Mouse (Mus musculus): ENCODE measurements around the gene Hcn3.

DNA sequence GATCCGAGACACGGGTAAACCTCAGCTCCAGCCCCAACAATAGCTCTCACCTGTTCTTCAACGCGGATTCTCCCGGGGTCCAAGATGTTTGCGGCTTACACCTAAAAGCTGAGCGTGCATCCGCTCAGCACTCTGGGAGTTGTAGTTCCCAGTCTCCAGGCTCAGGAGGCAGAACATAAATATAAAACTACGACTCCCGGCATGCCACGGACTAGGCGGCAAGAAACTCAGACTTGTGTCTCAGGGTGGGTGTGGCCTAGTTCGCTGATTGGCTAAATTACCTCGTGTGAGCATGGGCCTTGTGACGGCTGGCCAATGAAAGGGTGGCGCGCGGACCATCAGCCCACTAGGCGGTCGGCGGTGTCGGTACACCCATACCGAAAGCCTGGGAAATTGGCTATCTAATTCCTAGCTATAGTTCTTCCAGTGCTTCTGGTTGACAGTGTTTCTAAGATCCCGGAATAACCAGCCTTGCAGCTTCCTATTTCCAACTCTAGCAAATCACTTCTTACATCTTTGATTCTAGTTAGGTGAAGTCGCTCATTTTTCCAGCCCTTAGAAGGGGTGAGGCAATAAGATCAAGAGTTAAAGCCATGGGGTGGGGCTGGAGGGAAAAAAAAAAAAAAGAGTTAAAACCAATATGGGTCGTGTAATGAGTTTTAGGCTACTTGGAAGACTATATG is 58.0 kb downstream of the Hcn3 start, which contains the start of gene Fdps:
- TF ChIP-seq CTCF (IDR thresholded peaks at IDR 0.05; ENCODE audit: low read depth, low read length): no peak
- TF ChIP-seq GATA1 (IDR thresholded peaks at IDR 0.05; ENCODE audit: borderline replicate concordance, low read length): no peak

All from G1E (cell line).